Mouse (Mus musculus): ENCODE data around the gene Dusp2.
"Not testable (repeated sequence)": the region's sequence is repeated elsewhere in the genome, so short reads cannot be mapped to it uniquely, and the experiment has no call there.

The Dusp2 gene

DNA sequence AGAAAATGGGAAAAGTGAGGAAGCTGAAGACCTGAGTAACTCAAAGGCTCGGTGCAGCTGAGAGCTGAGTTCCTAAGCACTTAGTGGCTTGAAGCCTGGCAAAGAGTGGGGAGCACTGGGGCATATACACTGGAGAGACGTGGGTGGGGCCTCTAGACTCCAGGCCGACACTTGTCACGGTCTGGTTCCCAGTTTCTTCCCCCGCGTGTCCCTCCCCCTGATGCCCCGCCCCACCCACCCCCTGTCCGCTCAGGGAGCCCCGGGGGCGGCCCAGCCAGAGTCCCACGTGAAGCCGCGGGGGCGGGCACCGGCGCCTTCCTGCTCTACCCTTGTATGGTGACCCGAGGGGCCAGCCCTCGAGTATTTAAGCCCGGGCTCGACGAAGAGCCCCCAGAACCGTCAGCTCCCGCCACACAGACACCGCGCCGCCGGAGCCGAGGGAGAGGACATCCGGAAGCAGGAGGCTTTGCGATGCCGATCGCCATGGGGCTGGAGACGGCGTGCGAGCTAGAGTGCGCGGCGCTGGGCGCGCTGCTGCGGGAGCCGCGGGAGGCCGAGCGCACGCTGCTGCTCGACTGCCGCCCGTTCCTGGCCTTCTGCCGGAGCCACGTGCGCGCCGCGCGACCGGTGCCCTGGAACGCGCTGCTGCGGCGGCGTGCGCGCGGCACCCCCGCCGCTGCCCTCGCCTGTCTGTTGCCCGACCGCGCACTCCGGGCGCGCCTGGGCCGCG, at the start of gene Dusp2:
Gene Dusp2 (plus strand): TSS at position 393 of the 730 bp plus-strand sequence.
- DNase-seq (ENCODE audit: low spot score in 2 of 2), result peak; percentile 81 to 89

GRCm38 (mm10) chr2:127292250-127292649, 43.7 kb upstream of the Dusp2 start:
- DNase-seq (ENCODE audit: low spot score in 2 of 2), result no peak

DNA sequence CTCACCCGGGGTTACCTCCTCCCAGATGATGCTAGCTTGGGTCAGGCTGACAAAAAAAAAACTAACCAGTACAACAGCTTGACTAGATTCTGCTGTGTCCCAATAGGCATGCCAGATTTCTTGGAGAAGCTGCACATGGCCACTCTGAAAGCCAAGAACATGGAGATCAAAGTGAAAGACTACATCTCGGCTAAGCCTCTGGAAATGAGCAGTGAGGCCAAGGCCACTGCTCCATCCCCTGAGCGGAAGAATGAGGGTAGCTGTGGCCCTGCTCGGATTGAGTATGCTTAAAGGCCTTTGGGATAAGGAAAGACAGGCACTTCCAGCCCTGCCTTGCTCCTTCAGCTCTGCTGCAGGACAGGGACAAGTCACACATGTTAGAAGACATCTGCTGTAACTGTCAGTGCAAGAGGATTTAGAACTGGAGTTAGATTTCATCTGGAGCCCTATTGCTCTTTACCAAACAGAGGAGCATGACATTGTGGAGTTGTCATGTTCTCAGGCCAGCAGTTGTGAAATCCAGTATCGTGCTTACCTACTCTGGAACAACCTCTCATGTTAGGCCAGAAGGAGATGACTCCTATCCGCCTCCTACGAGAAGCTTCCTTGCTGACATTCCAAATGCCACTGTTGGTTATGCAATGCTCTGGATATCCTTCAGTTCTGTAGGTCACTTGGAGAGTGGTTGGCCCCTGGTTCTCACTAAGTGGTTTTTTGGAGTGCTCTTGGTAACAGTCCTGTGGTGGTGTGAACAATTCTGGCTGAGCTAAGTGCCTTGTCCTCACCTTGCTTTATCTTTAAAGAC, 38.8 kb upstream of the Dusp2 start:
- DNase-seq (ENCODE audit: low spot score in 2 of 2), result peak; percentile 27

DNA sequence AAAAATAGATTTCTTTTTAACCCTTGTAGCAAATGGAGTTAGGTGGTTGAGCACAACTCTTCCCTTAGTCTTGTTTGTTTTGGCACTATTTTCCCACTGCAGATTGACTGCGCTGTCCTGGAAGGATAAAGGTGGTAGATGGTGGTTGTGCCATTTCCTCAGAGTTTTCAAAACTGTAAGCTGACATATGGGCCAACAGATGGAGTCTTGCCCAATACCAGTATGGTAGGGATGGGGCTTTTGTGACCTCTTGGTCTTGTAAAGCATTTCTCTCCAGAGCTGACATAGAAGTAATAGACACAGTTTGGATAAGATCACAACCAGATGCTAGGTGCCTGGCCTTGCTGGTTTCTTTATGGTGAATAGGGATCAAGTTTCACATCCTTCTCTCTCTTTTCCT, 37.9 kb upstream of the Dusp2 start:
- no peak for DNase-seq (ENCODE audit: low spot score in 2 of 2)

- DNase-seq (ENCODE audit: low spot score in 2 of 2), result no peak
Observed at GRCm38 (mm10) chr2:127300701-127301100, 35.3 kb upstream of the Dusp2 start.

- DNase-seq (ENCODE audit: low spot score in 2 of 2), result no peak
Observed at GRCm38 (mm10) chr2:127301883-127302282, 34.1 kb upstream of the Dusp2 start.

DNA sequence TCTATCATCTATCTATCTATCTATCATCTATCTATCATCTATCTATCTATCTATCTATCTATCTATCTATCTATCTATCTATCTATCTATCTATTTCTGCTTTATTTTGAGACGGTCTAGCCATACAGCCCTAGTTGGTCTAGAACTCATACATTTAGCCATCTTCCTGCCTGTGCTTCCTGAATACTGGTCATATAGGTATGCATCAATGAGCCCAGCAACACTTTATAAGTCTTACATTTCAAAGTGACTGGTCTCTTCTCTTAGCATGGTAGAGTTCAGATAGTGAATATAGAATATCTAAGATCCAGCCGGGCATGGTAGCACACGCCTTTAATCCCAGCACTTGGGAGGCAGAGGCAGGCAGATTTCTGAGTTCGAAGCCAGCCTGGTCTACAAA, 31.8 kb upstream of the Dusp2 start:
- DNase-seq (ENCODE audit: low spot score in 2 of 2), result not testable (repeated sequence)

- DNase-seq (ENCODE audit: low spot score in 2 of 2), result no peak
Observed at GRCm38 (mm10) chr2:127304609-127305210, 31.2 kb upstream of the Dusp2 start.

GRCm38 (mm10) chr2:127306123-127306522, 29.8 kb upstream of the Dusp2 start:
- DNase-seq (ENCODE audit: low spot score in 2 of 2), result no peak

- DNase-seq (ENCODE audit: low spot score in 2 of 2), result no peak
Observed at GRCm38 (mm10) chr2:127307179-127307578, 28.8 kb upstream of the Dusp2 start.

GRCm38 (mm10) chr2:127308660-127309059, 27.3 kb upstream of the Dusp2 start:
- DNase-seq (ENCODE audit: low spot score in 2 of 2), result no peak

DNA sequence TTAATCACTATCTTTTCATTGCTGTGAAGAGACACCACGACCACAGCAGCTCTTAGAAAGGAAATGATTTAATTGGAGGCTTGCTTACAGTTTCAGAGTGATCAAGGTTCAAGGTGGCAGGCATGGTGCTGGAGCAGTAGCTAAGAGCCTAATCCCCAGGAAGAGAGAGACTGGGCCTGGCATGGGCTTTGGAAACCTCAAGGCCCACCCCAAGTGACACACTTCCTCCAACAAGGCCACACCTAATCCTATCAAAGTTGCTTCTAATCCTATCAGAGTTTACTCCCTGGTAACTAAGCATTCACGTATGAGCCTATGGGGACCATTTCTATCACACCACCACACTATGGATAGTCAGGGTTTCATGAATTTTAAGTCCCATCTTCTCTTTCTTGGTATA, 25.7 kb upstream of the Dusp2 start:
- DNase-seq (ENCODE audit: low spot score in 2 of 2), result no peak

DNA sequence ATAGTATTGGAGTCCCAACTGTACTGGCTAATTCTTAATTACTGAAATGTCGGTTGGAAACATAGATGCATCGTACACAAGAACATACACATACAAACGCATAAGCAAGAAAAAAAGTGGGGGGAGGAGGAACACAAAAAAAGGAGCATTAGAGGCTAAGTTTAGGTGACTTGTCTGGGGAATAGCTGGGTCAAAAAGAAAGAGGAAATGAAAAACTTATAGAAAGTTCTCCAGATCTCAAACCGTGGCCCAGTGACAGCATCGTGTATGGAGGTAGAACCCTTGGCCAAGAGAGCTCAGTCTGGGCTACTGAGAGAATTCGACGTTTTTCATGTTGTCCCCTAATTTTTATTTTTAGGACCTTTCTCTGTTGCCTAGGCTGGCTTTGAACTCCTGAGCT, 25.3 kb upstream of the Dusp2 start:
- DNase-seq (ENCODE audit: low spot score in 2 of 2), result no peak

- no peak for DNase-seq (ENCODE audit: low spot score in 2 of 2)
Observed at GRCm38 (mm10) chr2:127311193-127311592, 24.8 kb upstream of the Dusp2 start.

DNA sequence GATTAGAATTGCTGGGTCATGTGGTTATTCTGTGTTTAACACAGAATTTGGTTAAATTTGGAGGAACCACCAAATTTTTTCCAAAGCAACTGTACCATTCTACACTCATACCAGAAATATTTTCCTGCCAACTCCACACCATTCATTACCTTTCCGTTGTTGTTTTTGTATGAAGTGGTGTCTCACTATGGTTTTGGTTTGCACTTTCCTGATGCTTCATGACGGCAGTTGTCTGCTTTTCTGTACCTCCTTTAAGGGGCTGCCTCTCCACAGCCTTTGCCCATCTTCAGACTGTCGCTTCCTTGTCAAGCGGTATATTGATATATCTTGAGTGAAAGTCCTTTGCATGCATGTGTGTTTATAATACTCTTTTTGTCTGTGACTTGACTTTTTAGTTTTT, 23.2 kb upstream of the Dusp2 start:
- no peak for DNase-seq (ENCODE audit: low spot score in 2 of 2)

DNA sequence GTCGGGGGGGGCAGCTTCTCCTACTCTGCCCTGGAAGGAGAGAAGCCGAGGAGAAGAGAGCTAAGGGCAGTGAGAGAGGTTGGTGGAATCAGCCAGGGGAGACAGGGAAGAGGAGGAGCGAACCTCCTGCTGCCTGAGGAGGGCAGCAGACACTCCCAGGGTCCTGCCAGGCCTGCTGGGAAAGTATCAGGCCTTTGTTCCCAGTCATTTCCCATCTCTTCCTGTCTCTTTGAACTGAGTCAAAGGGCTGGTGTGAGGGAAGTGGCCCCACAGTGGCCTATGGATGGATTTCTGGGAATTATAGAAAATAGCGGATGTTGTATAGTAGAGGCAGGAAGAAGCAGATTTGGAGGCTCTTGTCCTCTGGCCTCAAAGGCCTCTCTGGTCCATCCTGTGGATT, 22.1 kb upstream of the Dusp2 start:
- no peak for DNase-seq (ENCODE audit: low spot score in 2 of 2)

GRCm38 (mm10) chr2:127314467-127315154, 21.3 kb upstream of the Dusp2 start:
- DNase-seq (ENCODE audit: low spot score in 2 of 2), result peak in 1 of 2 experiments; percentile 17

GRCm38 (mm10) chr2:127315155-127315470, 20.8 kb upstream of the Dusp2 start:
- DNase-seq (ENCODE audit: low spot score in 2 of 2), result no peak

- DNase-seq (ENCODE audit: low spot score in 2 of 2), result no peak
Observed at GRCm38 (mm10) chr2:127316431-127316830, 19.5 kb upstream of the Dusp2 start.

- no peak for DNase-seq (ENCODE audit: low spot score in 2 of 2)
Observed at GRCm38 (mm10) chr2:127318136-127318535, 17.8 kb upstream of the Dusp2 start.

- DNase-seq (ENCODE audit: low spot score in 2 of 2), result no peak
Observed at GRCm38 (mm10) chr2:127319071-127319470, 16.9 kb upstream of the Dusp2 start.

- DNase-seq (ENCODE audit: low spot score in 2 of 2), result no peak
Observed at GRCm38 (mm10) chr2:127322671-127323285, 13.2 kb upstream of the Dusp2 start.

Measured in heart, adult 9 months (tissue).